Mouse (Mus musculus): ENCODE measurements around the gene Adora2b. TPM values are rescaled to one million over a fixed set of nuclear protein-coding genes. Genes with fewer than 3 reads are reported as not detected.

Adora2b gene
- polyA plus RNA-seq, 1 experiment from 2014 or later, result 0.99 TPM

- Histone ChIP-seq H3K36me3 (ENCODE audit: control insufficient read depth, insufficient read depth, low read length) (no peaks in the 10 kb centered on the region), H3K4me2 (no peak overlapping the region), H3K9me3 (ENCODE audit: control insufficient read depth, low read length) (no peaks in the 10 kb centered on the region), H3K9ac (ENCODE audit: low read depth, low read length) (no peak overlapping the region), H3K27me3 (replicated peaks; ENCODE audit: control insufficient read depth, insufficient read depth, low read length) (no peaks in the 10 kb centered on the region), H3K4me1 (replicated peaks; ENCODE audit: control insufficient read depth, insufficient read depth, low read length) (peaks cover 2% of the 10 kb centered on the region; the same call in 1 of the 2 replicates), H3K4me3 (ENCODE audit: low read depth, low read length) (no peak overlapping the region), H3K27ac (ENCODE audit: low read depth, low read length) (no peak overlapping the region)
- WGBS, result 72% methylated on average over 7 of the region's 7 CpGs
- ATAC-seq (replicated peaks; ENCODE audit: low FRiP score) (no peak), DNase-seq (ENCODE audit: low spot score) (no peak)
Measured at GRCm38 (mm10) chr11:62220756-62221510, 27.9 kb upstream of the Adora2b start.

GRCm38 (mm10) chr11:62223416-62223815 lies 25.4 kb upstream of the Adora2b start:
- Histone ChIP-seq H3K36me3 (ENCODE audit: control insufficient read depth, insufficient read depth, low read length) (no peaks in the 10 kb centered on the region), H3K27ac (ENCODE audit: low read depth, low read length) (no peak overlapping the region), H3K27me3 (replicated peaks; ENCODE audit: control insufficient read depth, insufficient read depth, low read length) (no peaks in the 10 kb centered on the region), H3K4me2 (no peak overlapping the region), H3K9me3 (ENCODE audit: control insufficient read depth, low read length) (no peaks in the 10 kb centered on the region), H3K9ac (ENCODE audit: low read depth, low read length) (no peak overlapping the region), H3K4me1 (replicated peaks; ENCODE audit: control insufficient read depth, insufficient read depth, low read length) (peaks cover 2% of the 10 kb centered on the region; the same call in 1 of the 2 replicates), H3K4me3 (ENCODE audit: low read depth, low read length) (no peak overlapping the region)
- ATAC-seq (replicated peaks; ENCODE audit: low FRiP score) (no peak), DNase-seq (ENCODE audit: low spot score) (no peak)
- 61% methylated on average over 5 of the region's 5 CpGs for WGBS

DNA sequence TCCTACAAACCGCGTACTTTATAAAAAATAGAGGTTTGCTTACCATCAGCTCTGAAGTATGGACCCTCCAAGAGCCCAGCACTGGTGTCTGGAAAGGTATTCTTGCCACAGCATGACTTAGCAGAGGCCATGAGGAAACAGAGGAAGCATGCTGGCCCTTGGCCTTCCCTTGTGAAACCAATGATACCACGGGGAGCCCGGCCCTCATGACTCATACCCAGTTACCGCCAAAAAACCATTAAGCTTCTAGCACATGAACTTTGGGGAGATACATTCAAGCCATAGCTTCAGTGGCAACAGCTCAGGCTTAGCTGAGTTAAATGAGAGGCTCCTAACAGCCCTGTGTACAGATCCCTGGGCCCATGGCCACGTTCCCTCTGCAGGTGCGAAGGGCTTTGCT lies 24.8 kb upstream of the Adora2b start:
- ATAC-seq (replicated peaks; ENCODE audit: low FRiP score) (no peak), DNase-seq (ENCODE audit: low spot score) (no peak)
- Histone ChIP-seq H3K36me3 (ENCODE audit: control insufficient read depth, insufficient read depth, low read length) (no peaks in the 10 kb centered on the region), H3K9me3 (ENCODE audit: control insufficient read depth, low read length) (no peaks in the 10 kb centered on the region), H3K9ac (ENCODE audit: low read depth, low read length) (no peak overlapping the region), H3K27ac (ENCODE audit: low read depth, low read length) (no peak overlapping the region), H3K4me1 (replicated peaks; ENCODE audit: control insufficient read depth, insufficient read depth, low read length) (peaks cover 2% of the 10 kb centered on the region; the same call in 1 of the 2 replicates), H3K27me3 (replicated peaks; ENCODE audit: control insufficient read depth, insufficient read depth, low read length) (no peaks in the 10 kb centered on the region), H3K4me3 (ENCODE audit: low read depth, low read length) (no peak overlapping the region), H3K4me2 (no peak overlapping the region)
- 77% methylated on average over 7 of the region's 7 CpGs for WGBS

GRCm38 (mm10) chr11:62224797-62225196 lies 24.0 kb upstream of the Adora2b start:
- DNase-seq (ENCODE audit: low spot score) (no peak), ATAC-seq (replicated peaks; ENCODE audit: low FRiP score) (no peak)
- no peaks in the 10 kb centered on the region for H3K27me3 ChIP-seq (replicated peaks; ENCODE audit: control insufficient read depth, insufficient read depth, low read length)
- H3K9me3 ChIP-seq (ENCODE audit: control insufficient read depth, low read length), result no peaks in the 10 kb centered on the region
- no peak overlapping the region for H3K4me2 ChIP-seq
- H3K36me3 ChIP-seq (ENCODE audit: control insufficient read depth, insufficient read depth, low read length), result no peaks in the 10 kb centered on the region
- whole genome bisulfite sequencing, result 77% methylated on average over 4 of the region's 4 CpGs
- H3K4me1 ChIP-seq (replicated peaks; ENCODE audit: control insufficient read depth, insufficient read depth, low read length), result peaks cover 2% of the 10 kb centered on the region; the same call in 1 of the 2 replicates
- H3K27ac ChIP-seq (ENCODE audit: low read depth, low read length), result no peak overlapping the region
- no peak overlapping the region for H3K4me3 ChIP-seq (ENCODE audit: low read depth, low read length)
- H3K9ac ChIP-seq (ENCODE audit: low read depth, low read length), result no peak overlapping the region

- Histone ChIP-seq H3K9me3 (ENCODE audit: control insufficient read depth, low read length) (no peaks in the 10 kb centered on the region), H3K27ac (ENCODE audit: low read depth, low read length) (no peak overlapping the region), H3K4me1 (replicated peaks; ENCODE audit: control insufficient read depth, insufficient read depth, low read length) (no peaks in the 10 kb centered on the region), H3K4me2 (no peak overlapping the region), H3K9ac (ENCODE audit: low read depth, low read length) (no peak overlapping the region), H3K4me3 (ENCODE audit: low read depth, low read length) (no peak overlapping the region), H3K36me3 (ENCODE audit: control insufficient read depth, insufficient read depth, low read length) (no peaks in the 10 kb centered on the region), H3K27me3 (replicated peaks; ENCODE audit: control insufficient read depth, insufficient read depth, low read length) (no peaks in the 10 kb centered on the region)
- DNase-seq (ENCODE audit: low spot score) (no peak), ATAC-seq (replicated peaks; ENCODE audit: low FRiP score) (no peak)
- WGBS, result 69% methylated on average over 12 of the region's 12 CpGs
Measured at GRCm38 (mm10) chr11:62240631-62241261, 8.0 kb upstream of the Adora2b start.

GRCm38 (mm10) chr11:62243871-62244270 lies 4.9 kb upstream of the Adora2b start:
- 82% methylated on average over 8 of the region's 8 CpGs for WGBS
- H3K9ac ChIP-seq (ENCODE audit: low read depth, low read length), result no peak overlapping the region
- no peaks in the 10 kb centered on the region for H3K36me3 ChIP-seq (ENCODE audit: control insufficient read depth, insufficient read depth, low read length)
- no peak overlapping the region for H3K27ac ChIP-seq (ENCODE audit: low read depth, low read length)
- no peak for DNase-seq (ENCODE audit: low spot score)
- peaks cover 5% of the 10 kb centered on the region for H3K27me3 ChIP-seq (replicated peaks; ENCODE audit: control insufficient read depth, insufficient read depth, low read length)
- H3K4me2 ChIP-seq, result no peak overlapping the region
- no peaks in the 10 kb centered on the region for H3K9me3 ChIP-seq (ENCODE audit: control insufficient read depth, low read length)
- no peaks in the 10 kb centered on the region for H3K4me1 ChIP-seq (replicated peaks; ENCODE audit: control insufficient read depth, insufficient read depth, low read length)
- H3K4me3 ChIP-seq (ENCODE audit: low read depth, low read length), result no peak overlapping the region
- no peak for ATAC-seq (replicated peaks; ENCODE audit: low FRiP score)

GRCm38 (mm10) chr11:62244471-62244870 lies 4.3 kb upstream of the Adora2b start:
- H3K9ac ChIP-seq (ENCODE audit: low read depth, low read length), result no peak overlapping the region
- ATAC-seq (replicated peaks; ENCODE audit: low FRiP score), result no peak
- DNase-seq (ENCODE audit: low spot score), result no peak
- peaks cover 11% of the 10 kb centered on the region for H3K27me3 ChIP-seq (replicated peaks; ENCODE audit: control insufficient read depth, insufficient read depth, low read length)
- 78% methylated on average over 4 of the region's 4 CpGs for WGBS
- H3K4me3 ChIP-seq (ENCODE audit: low read depth, low read length), result no peak overlapping the region
- H3K36me3 ChIP-seq (ENCODE audit: control insufficient read depth, insufficient read depth, low read length), result no peaks in the 10 kb centered on the region
- H3K4me1 ChIP-seq (replicated peaks; ENCODE audit: control insufficient read depth, insufficient read depth, low read length), result peaks cover 4% of the 10 kb centered on the region; the same call in 1 of the 2 replicates
- H3K4me2 ChIP-seq, result no peak overlapping the region
- no peaks in the 10 kb centered on the region for H3K9me3 ChIP-seq (ENCODE audit: control insufficient read depth, low read length)
- H3K27ac ChIP-seq (ENCODE audit: low read depth, low read length), result no peak overlapping the region

DNA sequence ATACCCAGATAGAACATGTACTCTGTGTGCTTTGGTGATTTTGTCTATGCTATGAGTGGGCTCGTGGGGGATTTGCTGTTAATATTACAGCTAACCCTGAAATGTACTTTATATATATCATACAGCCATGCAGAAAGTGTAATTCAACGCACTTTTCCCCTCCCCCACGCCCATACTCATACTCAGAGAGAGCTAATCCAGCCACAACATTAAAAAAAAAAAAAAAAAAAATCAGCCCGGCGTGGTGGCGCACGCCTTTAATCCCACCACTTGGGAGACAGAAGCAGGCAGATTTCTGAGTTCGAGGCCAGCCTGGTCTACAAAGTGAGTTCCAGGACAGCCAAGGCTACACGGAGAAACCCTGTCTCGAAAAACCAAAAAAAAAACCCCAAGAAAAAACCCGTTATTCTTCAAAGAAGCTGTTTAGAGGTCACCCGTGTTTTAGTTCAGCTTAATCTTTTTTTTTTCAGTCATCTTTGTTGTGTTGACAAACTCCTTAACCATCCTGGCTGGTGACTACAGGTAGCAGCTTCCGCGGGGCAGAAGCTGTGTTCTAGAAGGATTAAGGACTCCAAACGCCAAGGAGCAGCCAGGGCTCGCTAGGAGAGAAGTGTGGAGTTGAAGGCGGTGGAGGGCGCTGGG lies 904 bp upstream of the Adora2b start:
- ATAC-seq (replicated peaks; ENCODE audit: low FRiP score), result no peak
- no peak for DNase-seq (ENCODE audit: low spot score)
- Histone ChIP-seq H3K9ac (ENCODE audit: low read depth, low read length) (peak overlapping the region; percentile 52), H3K4me1 (replicated peaks; ENCODE audit: control insufficient read depth, insufficient read depth, low read length) (peaks cover 6% of the 10 kb centered on the region; the same call in 1 of the 2 replicates), H3K27ac (ENCODE audit: low read depth, low read length) (no peak overlapping the region), H3K27me3 (replicated peaks; ENCODE audit: control insufficient read depth, insufficient read depth, low read length) (peaks cover 29% of the 10 kb centered on the region), H3K36me3 (ENCODE audit: control insufficient read depth, insufficient read depth, low read length) (no peaks in the 10 kb centered on the region), H3K4me2 (peak overlapping the region; percentile 100), H3K4me3 (ENCODE audit: low read depth, low read length) (peak overlapping the region; percentile 71), H3K9me3 (ENCODE audit: control insufficient read depth, low read length) (no peaks in the 10 kb centered on the region)
- 34% methylated on average over 18 of the region's 18 CpGs for WGBS

Measured in liver, embryonic 11.5 days (tissue).